Mouse (Mus musculus): ENCODE results near the gene Best1. TPM values are rescaled to one million over a fixed set of nuclear protein-coding genes. Genes with fewer than 3 reads are reported as not detected.

Best1 gene
- polyA plus RNA-seq, 1 experiment from 2014 or later: 0.19 TPM

DNA sequence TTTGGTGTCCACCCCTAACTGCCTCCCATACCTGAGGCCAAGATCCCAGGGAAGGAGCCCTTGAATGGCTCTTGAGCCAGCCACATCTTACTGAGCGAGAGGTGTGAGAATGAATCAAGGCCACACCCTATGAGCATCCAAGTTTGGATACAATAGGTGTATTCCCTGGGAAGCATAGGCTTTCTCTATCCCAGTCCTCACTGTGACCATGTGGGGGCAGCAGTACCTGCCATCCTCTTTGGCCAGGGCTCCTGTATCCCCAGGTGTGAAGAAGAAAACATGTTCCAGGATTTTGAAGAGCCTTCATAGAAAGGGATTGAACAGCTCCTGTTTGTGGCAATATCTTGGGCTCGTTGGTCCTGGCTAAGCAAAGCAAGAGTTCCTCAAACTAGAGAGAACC is 38.2 kb upstream of the Best1 start:
- Histone ChIP-seq H3K4me2 (no peak overlapping the region), H3K4me3 (no peak overlapping the region), H3K9me3 (replicated peaks) (no peaks in the 10 kb centered on the region), H3K9ac (no peak overlapping the region), H3K36me3 (0 out of 2 replicates have a peak, but pooled peaks cover 2% of the 10 kb centered on the region), H3K27ac (peak overlapping the region; percentile 90), H3K4me1 (replicated peaks) (peaks cover 73% of the 10 kb centered on the region), H3K27me3 (no peaks in the 10 kb centered on the region)
- ATAC-seq (replicated peaks; ENCODE audit: insufficient number of reproducible peaks, insufficient read depth, low FRiP score, low read depth): no peak
- 71% methylated on average over 2 of the region's 2 CpGs for WGBS

DNA sequence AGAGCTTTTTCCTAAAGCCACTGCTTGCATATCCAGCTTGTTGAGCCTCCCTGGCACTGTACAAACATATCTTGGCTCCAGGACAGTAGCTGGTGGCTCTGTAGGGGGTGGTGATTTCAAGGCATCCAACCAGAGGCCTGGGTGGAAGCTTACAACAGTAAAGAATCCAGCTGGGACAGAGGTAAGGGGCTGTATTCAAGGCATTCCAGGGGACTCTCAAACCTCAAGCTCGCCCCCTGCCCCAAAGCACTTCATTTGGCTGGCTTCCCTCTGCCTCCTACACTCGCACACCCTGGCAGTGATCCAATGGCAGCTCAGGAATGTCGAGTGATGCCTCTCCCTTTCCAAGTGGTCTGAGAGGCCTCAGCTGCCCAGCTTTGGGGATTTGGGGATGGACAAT is 37.5 kb upstream of the Best1 start:
- no peaks in the 10 kb centered on the region for H3K9me3 ChIP-seq (replicated peaks)
- peak overlapping the region; percentile 42 for H3K4me2 ChIP-seq
- H3K4me1 ChIP-seq (replicated peaks): peaks cover 68% of the 10 kb centered on the region
- H3K36me3 ChIP-seq: 0 out of 2 replicates have a peak, but pooled peaks cover 2% of the 10 kb centered on the region
- H3K27ac ChIP-seq: peak overlapping the region; percentile 90
- peak; percentile 17; the same call in 1 of the 2 replicates for ATAC-seq (replicated peaks; ENCODE audit: insufficient number of reproducible peaks, insufficient read depth, low FRiP score, low read depth)
- H3K9ac ChIP-seq: no peak overlapping the region; the same call in 1 of the 2 replicates
- H3K27me3 ChIP-seq: no peaks in the 10 kb centered on the region
- no peak overlapping the region for H3K4me3 ChIP-seq
- 3% methylated on average over 3 of the region's 3 CpGs for WGBS

DNA sequence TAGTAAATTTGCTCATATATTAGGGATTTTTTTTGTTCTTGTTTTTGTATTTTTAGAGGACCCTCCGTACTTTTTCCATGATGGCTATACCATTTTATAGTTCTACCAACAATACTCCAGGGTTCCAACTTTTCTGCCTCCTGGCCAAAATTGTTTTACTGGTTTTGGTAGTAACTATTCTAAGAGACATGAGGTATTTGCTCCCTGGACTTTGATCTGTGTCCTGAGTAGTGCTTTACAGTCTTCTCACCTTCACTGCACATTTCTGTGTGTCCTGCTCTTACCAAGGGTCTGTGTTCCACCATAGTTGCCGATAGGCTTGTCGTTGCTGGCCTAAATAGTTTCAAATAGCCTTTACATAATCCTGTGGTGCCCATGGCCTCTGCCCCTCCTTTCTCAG is 36.9 kb upstream of the Best1 start:
- Histone ChIP-seq H3K9ac (no peak overlapping the region; the same call in 1 of the 2 replicates), H3K27ac (peak overlapping the region; percentile 90), H3K27me3 (no peaks in the 10 kb centered on the region), H3K4me3 (no peak overlapping the region), H3K4me1 (replicated peaks) (peaks cover 62% of the 10 kb centered on the region), H3K4me2 (peak overlapping the region; percentile 42), H3K36me3 (0 out of 2 replicates have a peak, but pooled peaks cover 2% of the 10 kb centered on the region), H3K9me3 (replicated peaks) (no peaks in the 10 kb centered on the region)
- no peak for ATAC-seq (replicated peaks; ENCODE audit: insufficient number of reproducible peaks, insufficient read depth, low FRiP score, low read depth)
- 60% methylated on average over 3 of the region's 3 CpGs for WGBS

DNA sequence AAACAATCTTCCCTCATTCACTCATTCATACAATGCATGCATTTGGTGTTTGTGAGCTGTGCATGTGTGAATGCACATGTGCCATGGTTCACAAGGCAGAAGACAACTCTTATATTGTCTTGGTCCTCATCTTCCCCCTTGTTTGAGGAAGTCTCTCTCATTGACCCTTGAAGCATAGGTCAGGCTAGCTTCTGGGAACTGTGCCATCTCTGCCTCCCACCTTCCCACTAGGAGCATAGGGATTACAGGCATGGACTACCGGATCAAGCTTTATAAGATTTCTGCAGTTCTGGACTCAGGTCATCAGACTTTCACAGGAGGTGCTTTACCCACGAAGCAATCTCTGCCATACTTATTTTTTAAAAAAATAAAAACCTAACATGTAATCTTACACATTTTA is 36.1 kb upstream of the Best1 start:
- peaks cover 54% of the 10 kb centered on the region for H3K4me1 ChIP-seq (replicated peaks)
- H3K9ac ChIP-seq: no peak overlapping the region
- H3K9me3 ChIP-seq (replicated peaks): no peaks in the 10 kb centered on the region
- 0 out of 2 replicates have a peak, but pooled peaks cover 2% of the 10 kb centered on the region for H3K36me3 ChIP-seq
- no peak overlapping the region for H3K27ac ChIP-seq
- WGBS: 56% methylated on average over 2 of the region's 2 CpGs
- ATAC-seq (replicated peaks; ENCODE audit: insufficient number of reproducible peaks, insufficient read depth, low FRiP score, low read depth): no peak
- no peaks in the 10 kb centered on the region for H3K27me3 ChIP-seq
- H3K4me2 ChIP-seq: no peak overlapping the region
- no peak overlapping the region for H3K4me3 ChIP-seq

DNA sequence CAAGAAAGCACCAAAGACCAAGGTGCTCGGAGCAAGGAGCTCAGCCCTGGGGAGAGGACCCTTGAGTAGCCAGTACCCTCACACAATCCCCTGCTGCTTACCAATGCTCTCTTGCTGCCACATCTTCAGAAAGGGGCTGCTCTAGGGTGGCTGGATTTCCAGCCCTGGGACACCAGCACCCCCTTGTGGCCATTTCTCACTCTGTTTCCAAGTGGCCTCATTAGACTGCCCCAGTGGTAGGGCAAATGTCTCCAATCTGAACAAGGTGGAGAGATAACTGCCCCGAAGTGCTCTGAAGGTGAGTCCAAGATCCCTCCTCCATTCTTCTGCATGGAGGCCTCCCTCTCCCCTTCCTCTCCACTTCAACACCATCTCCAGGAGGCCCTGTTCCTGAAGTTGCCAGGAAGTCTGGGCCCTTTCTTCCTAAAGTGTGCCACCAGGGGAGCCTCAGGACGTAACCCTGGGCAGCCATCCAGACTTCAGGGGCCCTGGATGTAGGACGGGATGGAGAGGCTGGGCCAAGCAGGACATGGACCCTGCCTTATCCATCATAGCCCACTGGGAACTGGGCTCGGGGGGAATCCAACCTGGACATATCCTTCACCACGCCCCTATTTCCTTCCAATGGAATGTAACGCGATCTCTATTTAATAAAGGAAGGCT is 33.5 kb upstream of the Best1 start:
- Histone ChIP-seq H3K9ac (no peak overlapping the region), H3K4me1 (replicated peaks) (peaks cover 34% of the 10 kb centered on the region), H3K4me3 (no peak overlapping the region), H3K9me3 (replicated peaks) (no peaks in the 10 kb centered on the region), H3K36me3 (0 out of 2 replicates have a peak, but pooled peaks cover 2% of the 10 kb centered on the region), H3K4me2 (no peak overlapping the region), H3K27ac (no peak overlapping the region), H3K27me3 (no peaks in the 10 kb centered on the region)
- peak; percentile 40; the same call in 1 of the 2 replicates for ATAC-seq (replicated peaks; ENCODE audit: insufficient number of reproducible peaks, insufficient read depth, low FRiP score, low read depth)
- WGBS: 56% methylated on average over 8 of the region's 8 CpGs

DNA sequence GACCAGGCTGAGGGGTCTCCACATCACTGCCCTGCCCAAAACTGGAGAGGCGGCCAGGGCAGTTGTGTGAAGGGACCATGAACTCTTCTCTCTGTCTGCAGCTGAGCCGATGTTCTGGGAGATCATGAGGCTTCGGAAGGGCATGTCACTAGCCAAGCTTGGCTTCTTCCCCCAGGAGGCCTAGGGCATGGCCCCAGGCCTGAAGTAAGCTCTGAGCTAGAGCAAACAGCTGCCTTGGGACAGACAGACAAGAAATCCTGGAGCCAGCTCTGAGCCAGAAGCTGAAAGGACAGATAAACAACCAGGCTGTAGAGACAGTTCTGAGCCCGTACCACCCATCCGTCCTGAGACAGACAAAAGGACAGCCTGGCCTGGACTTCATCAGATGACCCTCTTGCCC is 32.9 kb upstream of the Best1 start:
- Histone ChIP-seq H3K9me3 (replicated peaks) (no peaks in the 10 kb centered on the region), H3K36me3 (0 out of 2 replicates have a peak, but pooled peaks cover 2% of the 10 kb centered on the region), H3K4me1 (replicated peaks) (peaks cover 28% of the 10 kb centered on the region), H3K9ac (no peak overlapping the region), H3K27ac (no peak overlapping the region), H3K4me2 (no peak overlapping the region), H3K27me3 (no peaks in the 10 kb centered on the region), H3K4me3 (no peak overlapping the region)
- 76% methylated on average over 5 of the region's 5 CpGs for WGBS
- ATAC-seq (replicated peaks; ENCODE audit: insufficient number of reproducible peaks, insufficient read depth, low FRiP score, low read depth): no peak

DNA sequence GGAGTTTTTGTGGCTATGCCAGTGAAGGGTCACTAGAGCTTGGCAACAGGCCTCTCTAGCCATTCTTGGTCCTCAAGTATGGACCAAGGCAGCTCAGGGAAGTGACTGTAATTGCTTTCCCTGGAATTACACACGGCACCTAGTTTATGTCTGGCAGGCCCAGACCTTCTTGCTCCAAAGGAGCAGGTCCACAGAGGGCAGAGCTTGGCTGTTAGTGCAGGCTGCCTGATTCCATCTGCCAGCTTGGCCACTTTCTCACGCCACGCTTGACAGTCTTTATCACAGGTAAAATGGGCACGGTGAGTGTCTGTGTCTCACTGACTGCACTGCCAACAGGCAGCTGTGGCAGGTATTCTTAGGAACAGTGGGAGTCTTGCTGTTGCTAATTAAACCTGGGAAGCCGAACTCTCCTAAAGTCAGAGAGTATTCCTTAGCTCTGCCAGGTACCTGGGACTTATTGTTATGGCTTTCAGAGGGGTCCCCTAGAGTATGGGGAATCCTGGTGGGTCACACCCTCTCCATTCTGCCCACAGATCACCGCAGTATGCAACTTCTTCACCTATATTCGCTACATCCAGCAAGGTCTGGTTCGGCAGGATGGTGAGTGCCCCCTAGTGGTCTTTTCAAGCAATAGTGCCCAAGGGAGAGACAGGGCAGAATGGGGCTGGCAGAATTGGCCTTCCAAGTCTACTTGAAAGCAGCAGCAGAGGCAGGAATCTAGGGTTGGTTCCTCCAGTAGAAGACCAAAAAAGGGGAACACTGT is 32.0 kb upstream of the Best1 start:
- no peak for ATAC-seq (replicated peaks; ENCODE audit: insufficient number of reproducible peaks, insufficient read depth, low FRiP score, low read depth)
- no peak overlapping the region for H3K27ac ChIP-seq

DNA sequence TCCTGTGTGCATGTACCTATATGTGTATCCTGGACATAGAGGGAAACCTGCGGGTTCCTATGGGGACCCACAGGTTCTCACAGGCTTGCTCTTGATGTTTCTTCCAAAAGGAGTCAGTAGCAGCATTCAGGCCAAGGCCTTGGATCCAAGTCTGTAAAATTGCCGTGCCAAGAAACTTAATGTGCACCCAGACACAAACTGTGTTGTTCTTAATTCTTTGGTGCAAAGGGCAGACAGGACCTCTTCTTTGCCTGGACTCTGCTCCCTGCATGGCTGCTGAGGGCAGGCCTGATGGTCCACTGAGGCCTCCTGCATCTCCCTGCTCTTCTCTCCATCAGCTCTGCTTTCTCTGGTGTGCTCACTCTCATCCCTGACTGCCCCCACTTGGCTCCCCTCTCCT is 28.3 kb upstream of the Best1 start:
- H3K36me3 ChIP-seq: peaks cover 10% of the 10 kb centered on the region; the same call in 1 of the 2 replicates
- no peak overlapping the region for H3K27ac ChIP-seq
- no peaks in the 10 kb centered on the region for H3K9me3 ChIP-seq (replicated peaks)
- no peaks in the 10 kb centered on the region for H3K27me3 ChIP-seq
- H3K9ac ChIP-seq: no peak overlapping the region
- no peak for ATAC-seq (replicated peaks; ENCODE audit: insufficient number of reproducible peaks, insufficient read depth, low FRiP score, low read depth)
- H3K4me2 ChIP-seq: no peak overlapping the region
- peaks cover 21% of the 10 kb centered on the region for H3K4me1 ChIP-seq (replicated peaks)
- no peak overlapping the region for H3K4me3 ChIP-seq
- 80% methylated on average over 2 of the region's 2 CpGs for WGBS

More for the DNA sequence above, 32.0 kb upstream of the Best1 start:
- no peak overlapping the region for H3K4me3 ChIP-seq
- H3K4me2 ChIP-seq: no peak overlapping the region
- H3K36me3 ChIP-seq: peaks cover 8% of the 10 kb centered on the region; the same call in 1 of the 2 replicates
- peaks cover 19% of the 10 kb centered on the region for H3K4me1 ChIP-seq (replicated peaks)
- no peaks in the 10 kb centered on the region for H3K9me3 ChIP-seq (replicated peaks)
- no peak overlapping the region for H3K9ac ChIP-seq
- 39% methylated on average over 8 of the region's 8 CpGs for WGBS
- H3K27me3 ChIP-seq: no peaks in the 10 kb centered on the region

DNA sequence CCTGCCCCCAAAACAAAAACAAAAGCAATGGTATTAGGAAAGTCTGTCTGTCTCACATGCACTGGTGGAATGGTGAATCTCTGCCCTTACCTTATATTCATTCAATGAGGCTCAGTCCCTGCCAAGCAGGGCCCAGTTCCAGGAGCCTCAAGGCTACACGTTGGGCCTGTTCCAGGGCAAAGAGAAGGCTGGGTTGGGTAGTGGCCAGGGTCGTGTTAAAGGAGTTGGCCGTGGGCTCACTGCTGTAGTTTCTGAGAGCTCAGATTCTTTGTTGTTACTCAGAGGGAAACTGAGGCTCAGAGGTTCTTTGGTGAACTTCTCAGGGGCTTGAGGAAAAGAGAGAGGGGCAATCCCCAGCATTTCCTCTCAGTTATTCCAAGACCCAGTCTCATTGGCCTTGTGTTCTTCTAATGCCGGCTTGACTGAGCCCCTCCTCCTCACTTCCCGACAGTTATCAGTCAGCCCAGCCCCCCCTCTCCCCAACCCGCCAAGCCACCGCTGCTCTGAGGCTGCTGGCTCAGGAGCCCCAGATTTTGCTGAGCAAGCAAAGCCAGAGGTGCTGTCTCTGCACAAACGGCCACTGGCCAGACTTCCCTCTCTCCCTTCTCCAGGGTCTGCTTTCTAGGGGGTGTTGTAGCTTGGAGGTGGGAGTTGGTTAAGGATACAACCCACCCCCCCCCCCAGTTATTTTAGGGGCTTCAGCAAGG is 23.9 kb upstream of the Best1 start:
- H3K4me3 ChIP-seq: no peak overlapping the region
- H3K4me1 ChIP-seq (replicated peaks): peaks cover 47% of the 10 kb centered on the region
- peaks cover 10% of the 10 kb centered on the region; the same call in 1 of the 2 replicates for H3K36me3 ChIP-seq
- H3K9me3 ChIP-seq (replicated peaks): no peaks in the 10 kb centered on the region
- H3K9ac ChIP-seq: 0 out of 2 replicates have a peak overlapping the region, but pooled peaks have one; percentile 13
- H3K4me2 ChIP-seq: peak overlapping the region; percentile 19; the same call in 1 of the 2 replicates
- ATAC-seq (replicated peaks; ENCODE audit: insufficient number of reproducible peaks, insufficient read depth, low FRiP score, low read depth): 0 out of 2 replicates have a peak, but pooled peaks have one; percentile 63
- 8% methylated on average over 8 of the region's 8 CpGs for WGBS
- peak overlapping the region; percentile 82 for H3K27ac ChIP-seq
- H3K27me3 ChIP-seq: no peaks in the 10 kb centered on the region

DNA sequence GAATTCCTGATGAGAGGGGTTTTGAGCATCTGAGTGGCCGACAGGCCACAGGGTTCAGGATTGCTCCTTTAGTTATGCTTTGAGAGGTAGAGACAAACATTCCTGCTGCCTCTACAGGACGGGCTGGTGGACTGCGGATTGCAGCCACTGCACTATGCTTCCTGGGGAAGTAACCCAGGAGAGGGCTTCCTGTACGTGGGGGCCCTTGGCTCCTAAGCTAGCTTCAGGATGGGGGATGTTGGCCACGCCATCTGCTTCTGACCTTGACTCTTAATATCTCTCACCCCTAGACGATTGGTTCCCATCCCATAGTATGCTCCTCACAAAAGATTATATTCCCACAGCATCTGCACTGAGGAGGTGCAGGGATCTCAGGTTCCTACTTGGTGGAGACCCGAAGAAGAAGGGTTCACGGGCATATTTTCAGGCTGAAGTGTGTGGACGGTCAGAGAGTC is 21.9 kb upstream of the Best1 start:
- Histone ChIP-seq H3K4me1 (replicated peaks) (peaks cover 59% of the 10 kb centered on the region), H3K9ac (no peak overlapping the region)

More for the DNA sequence above, 21.9 kb upstream of the Best1 start:
- no peak overlapping the region for H3K4me3 ChIP-seq
- no peaks in the 10 kb centered on the region for H3K9me3 ChIP-seq (replicated peaks)
- peak overlapping the region; percentile 0; the same call in 1 of the 2 replicates for H3K4me2 ChIP-seq
- peaks cover 4% of the 10 kb centered on the region; the same call in 1 of the 2 replicates for H3K36me3 ChIP-seq
- WGBS: 54% methylated on average over 9 of the region's 9 CpGs
- no peaks in the 10 kb centered on the region for H3K27me3 ChIP-seq
- H3K27ac ChIP-seq: peak overlapping the region; percentile 64
- no peak; the same call in 1 of the 2 replicates for ATAC-seq (replicated peaks; ENCODE audit: insufficient number of reproducible peaks, insufficient read depth, low FRiP score, low read depth)

Measured in heart, embryonic 15.5 days (tissue).